Mouse (Mus musculus): ENCODE measurements at regions not wholly inside any gene's neighbourhood (a gene's known extent, or its start where the extent isn't known, plus 50 kb on each side); places are given as distances from the start of the nearest gene placed in this dataset.
A peak's percentile ranks its signal among the peaks of the same experiment; 100 is the strongest.
"Not testable (repeated sequence)": the region's sequence is repeated elsewhere in the genome, so short reads cannot be mapped to it uniquely, and the experiment has no call there.

- WGBS: 79% methylated on average over 5 of the region's 5 CpGs
- no peak overlapping the region for H3K4me3 ChIP-seq
- ATAC-seq (ENCODE audit: low FRiP score): no peak
- H3K27ac ChIP-seq: no peak overlapping the region
- H3K9me3 ChIP-seq: no peaks in the 10 kb centered on the region
- no peak overlapping the region for H3K9ac ChIP-seq
- no peaks in the 10 kb centered on the region for H3K27me3 ChIP-seq
- H3K4me2 ChIP-seq: no peak overlapping the region
- H3K36me3 ChIP-seq: no peaks in the 10 kb centered on the region
- no peaks in the 10 kb centered on the region for H3K4me1 ChIP-seq (replicated peaks)
These were observed 61.6 kb downstream of the Zxdb start for GRCm38 (mm10) chrX:94785983-94786382.

DNA sequence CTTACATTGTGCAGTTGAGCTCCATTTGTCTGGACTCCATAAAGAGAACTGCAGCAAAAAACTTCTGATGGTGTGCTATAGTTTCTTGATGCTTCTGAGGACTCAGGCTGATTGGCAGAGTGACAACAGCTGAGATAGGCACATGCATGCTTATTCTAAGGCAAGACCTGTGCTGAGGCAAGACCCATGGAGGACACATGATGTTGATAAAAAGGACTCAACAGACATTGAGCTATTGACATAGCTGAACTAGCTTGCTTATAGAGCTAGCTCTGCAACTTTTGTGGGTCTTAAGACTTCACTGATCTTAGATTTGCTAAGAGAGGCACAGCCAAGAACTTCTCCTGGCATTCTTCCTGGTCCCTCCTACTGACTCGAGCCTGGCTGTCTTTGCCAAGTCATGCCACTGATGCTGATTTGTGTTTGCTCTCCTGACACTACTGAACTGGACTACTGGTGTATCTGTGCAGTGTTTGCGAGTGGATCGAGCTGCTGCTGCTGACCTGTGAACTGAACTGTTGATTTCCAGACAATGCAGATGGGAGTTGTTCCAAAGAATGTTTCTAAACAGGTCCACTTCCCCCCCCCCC lies 64.1 kb downstream of the Zxdb start:
- Histone ChIP-seq H3K9ac (no peak overlapping the region), H3K4me3 (no peak overlapping the region), H3K27ac (no peak overlapping the region), H3K4me1 (replicated peaks) (no peaks in the 10 kb centered on the region), H3K4me2 (no peak overlapping the region), H3K27me3 (no peaks in the 10 kb centered on the region), H3K9me3 (no peaks in the 10 kb centered on the region), H3K36me3 (no peaks in the 10 kb centered on the region)
- no peak for ATAC-seq (ENCODE audit: low FRiP score)
- 88% methylated on average over 3 of the region's 3 CpGs for whole genome bisulfite sequencing

DNA sequence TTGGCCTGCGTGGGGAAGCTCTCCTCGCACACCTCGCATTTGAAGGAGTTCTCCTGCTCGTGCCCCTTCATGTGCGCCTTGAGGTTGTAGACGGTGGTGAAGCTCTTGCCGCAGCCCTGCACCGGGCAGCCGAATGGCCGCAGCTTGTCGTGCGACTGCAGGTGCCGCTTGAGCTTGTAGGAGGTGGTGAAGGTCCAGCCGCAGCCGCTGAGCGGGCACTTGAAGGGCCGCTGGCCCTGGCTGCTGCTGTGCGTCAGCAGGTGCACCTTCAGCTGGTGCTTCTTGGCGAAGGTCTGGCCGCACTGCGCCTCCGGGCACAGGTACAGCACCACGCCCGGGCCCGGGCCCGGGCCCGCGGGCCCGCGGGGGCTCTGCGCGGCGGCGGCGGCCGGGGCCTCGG lies 72.5 kb downstream of the Zxdb start:
- not testable (repeated sequence) for H3K4me2 ChIP-seq; H3K27ac ChIP-seq; H3K4me3 ChIP-seq; H3K9me3 ChIP-seq; H3K9ac ChIP-seq; H3K36me3 ChIP-seq; H3K27me3 ChIP-seq; H3K4me1 ChIP-seq (replicated peaks)
- WGBS: no CpG with 5 or more reads among the region's 37 CpGs
- peak; percentile 52 for ATAC-seq (ENCODE audit: low FRiP score)

DNA sequence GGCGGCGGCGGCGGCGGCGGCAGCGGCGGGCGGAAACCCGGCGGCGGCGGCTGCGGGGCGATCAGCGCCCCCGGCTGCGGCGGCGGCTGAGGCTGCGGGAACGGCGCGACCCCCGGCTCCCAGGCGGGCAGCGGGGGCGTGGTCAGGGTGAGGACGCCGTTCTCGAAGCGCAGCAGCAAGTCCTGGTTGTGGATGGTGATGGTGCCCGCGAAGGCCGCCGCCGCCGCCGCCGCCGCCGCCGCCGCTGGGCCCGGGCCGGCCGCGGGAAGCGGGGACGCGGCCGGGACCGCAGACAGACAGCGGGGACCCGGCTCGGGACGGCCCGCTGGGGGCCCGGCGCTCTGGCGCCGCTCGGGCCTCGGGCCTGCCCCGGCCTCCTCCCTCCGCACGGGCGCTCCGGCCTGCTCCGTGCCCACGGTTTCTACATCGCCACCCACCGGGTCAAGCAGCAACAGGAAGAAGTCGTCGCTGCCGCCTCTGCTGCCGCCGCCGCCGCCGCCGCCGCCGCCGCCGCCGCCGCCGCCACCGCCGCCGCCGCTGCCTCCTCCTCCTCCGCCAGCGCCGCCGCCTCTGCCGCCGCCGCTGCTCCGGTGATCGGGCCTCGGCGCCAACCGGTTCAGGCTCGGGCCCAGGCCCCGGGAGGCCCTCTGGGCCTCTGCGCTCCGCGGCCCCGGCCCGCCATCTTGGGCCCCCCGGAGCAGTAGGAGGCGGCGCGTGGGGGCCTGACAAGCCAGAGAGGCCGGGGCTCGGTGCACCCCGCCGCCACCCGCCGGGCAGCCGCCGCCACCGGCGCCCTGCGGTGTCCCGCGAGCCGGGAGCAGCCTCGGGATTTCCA lies 73.2 kb downstream of the Zxdb start:
- H3K27ac ChIP-seq; H3K9me3 ChIP-seq; H3K27me3 ChIP-seq; H3K4me3 ChIP-seq; H3K36me3 ChIP-seq; H3K9ac ChIP-seq; H3K4me2 ChIP-seq; H3K4me1 ChIP-seq (replicated peaks): not testable (repeated sequence)
- no CpG with 5 or more reads among the region's 131 CpGs for WGBS
- ATAC-seq (ENCODE audit: low FRiP score): peak; percentile 85

GRCm38 (mm10) chrX:94798183-94798619 lies 73.8 kb downstream of the Zxdb start:
- H3K36me3 ChIP-seq; H3K27me3 ChIP-seq; H3K4me3 ChIP-seq; H3K27ac ChIP-seq; H3K9me3 ChIP-seq; H3K4me1 ChIP-seq (replicated peaks); H3K9ac ChIP-seq; H3K4me2 ChIP-seq: not testable (repeated sequence)
- ATAC-seq (ENCODE audit: low FRiP score): peak; percentile 77
- no CpG with 5 or more reads among the region's 22 CpGs for WGBS

GRCm38 (mm10) chrX:94812760-94813159 lies 88.4 kb downstream of the Zxdb start:
- not testable (repeated sequence) for H3K36me3 ChIP-seq; H3K9me3 ChIP-seq; H3K4me1 ChIP-seq (replicated peaks); H3K4me3 ChIP-seq; ATAC-seq (ENCODE audit: low FRiP score); H3K9ac ChIP-seq; H3K4me2 ChIP-seq; H3K27me3 ChIP-seq; H3K27ac ChIP-seq
- WGBS: no CpG with 5 or more reads among the region's 3 CpGs

DNA sequence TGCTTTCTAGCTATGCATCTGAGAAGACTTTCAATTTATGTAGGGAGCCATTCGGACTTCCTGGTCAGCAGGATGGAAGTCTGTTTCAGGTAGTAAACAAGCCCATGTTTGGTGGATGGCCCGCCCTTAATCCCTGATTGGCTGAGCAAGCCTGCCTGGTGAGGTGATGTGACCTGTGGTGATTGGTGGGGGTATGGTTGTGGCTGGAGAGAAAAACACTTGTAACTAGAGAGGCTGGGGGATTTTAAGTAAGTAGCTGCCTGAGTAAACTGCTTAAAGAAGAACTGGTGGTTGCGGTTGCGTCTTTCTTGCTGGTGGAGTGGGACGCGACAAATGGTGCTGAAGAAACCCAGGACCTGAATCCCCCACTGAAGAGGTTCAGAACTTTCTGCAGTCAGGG lies 103.2 kb downstream of the Zxdb start:
- H3K4me2 ChIP-seq; H3K9me3 ChIP-seq; H3K27ac ChIP-seq; ATAC-seq (ENCODE audit: low FRiP score); H3K27me3 ChIP-seq; H3K4me1 ChIP-seq (replicated peaks); H3K4me3 ChIP-seq; H3K36me3 ChIP-seq; H3K9ac ChIP-seq: not testable (repeated sequence)
- WGBS: over 99% methylated on average over 6 of the region's 6 CpGs

GRCm38 (mm10) chrX:94844110-94844779 lies 119.9 kb downstream of the Zxdb start:
- not testable (repeated sequence) for H3K4me2 ChIP-seq; H3K27ac ChIP-seq; H3K9me3 ChIP-seq; H3K36me3 ChIP-seq; H3K9ac ChIP-seq; H3K4me1 ChIP-seq (replicated peaks); H3K4me3 ChIP-seq; H3K27me3 ChIP-seq
- ATAC-seq (ENCODE audit: low FRiP score): peak; percentile 66
- 36% methylated on average over 2 of the region's 2 CpGs for WGBS

DNA sequence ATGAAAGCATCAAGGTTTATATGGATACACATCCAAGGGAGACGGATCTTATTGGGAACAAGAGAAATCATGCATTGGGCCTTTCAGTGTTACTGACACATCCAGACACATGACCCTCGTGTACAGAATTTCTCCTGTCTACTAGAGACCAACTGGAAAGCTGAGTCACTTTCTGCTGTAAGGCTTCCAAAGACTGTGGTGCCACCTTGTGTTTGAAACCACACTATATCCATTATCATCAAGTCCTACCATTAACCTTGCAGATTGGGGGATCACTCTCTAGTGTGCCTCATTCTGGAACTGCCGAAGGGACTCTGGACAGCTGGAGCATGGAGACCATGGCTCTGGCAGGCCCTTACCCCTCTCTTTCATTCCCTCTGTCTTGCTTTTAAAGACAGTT lies 125.2 kb downstream of the Zxdb start:
- WGBS: 75% methylated on average over 1 of the region's 3 CpGs
- H3K9ac ChIP-seq; ATAC-seq (ENCODE audit: low FRiP score): not testable (repeated sequence)

DNA sequence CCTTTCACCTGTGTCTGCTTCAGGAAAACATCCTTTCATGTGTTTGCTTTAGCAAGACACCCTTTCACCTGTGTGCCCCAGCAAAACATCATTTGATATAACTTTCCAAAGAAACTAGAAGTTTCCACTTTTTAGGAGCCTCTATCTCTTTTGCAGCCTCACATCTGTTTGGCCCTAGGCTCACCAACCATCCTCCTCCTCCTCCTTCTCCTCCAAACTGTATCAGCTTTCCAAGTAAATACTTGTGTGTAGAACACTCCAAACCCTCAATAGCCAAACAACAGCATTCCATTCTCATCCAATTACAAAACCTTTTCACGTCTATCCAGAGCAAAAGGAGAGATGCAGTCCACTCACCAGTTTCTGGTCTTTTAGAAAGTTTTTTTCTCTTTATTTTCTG lies 133.1 kb downstream of the Zxdb start:
- Histone ChIP-seq H3K36me3 (no peaks in the 10 kb centered on the region), H3K9ac (no peak overlapping the region), H3K4me1 (replicated peaks) (no peaks in the 10 kb centered on the region), H3K27me3 (no peaks in the 10 kb centered on the region), H3K27ac (no peak overlapping the region), H3K4me2 (no peak overlapping the region), H3K9me3 (no peaks in the 10 kb centered on the region), H3K4me3 (no peak overlapping the region)
- ATAC-seq (ENCODE audit: low FRiP score): no peak
- WGBS: 83% methylated on average over 1 of the region's 1 CpGs

More for the DNA sequence above, 125.2 kb downstream of the Zxdb start:
- H3K9me3 ChIP-seq; H3K4me3 ChIP-seq; H3K4me1 ChIP-seq (replicated peaks); H3K36me3 ChIP-seq; H3K27ac ChIP-seq; H3K4me2 ChIP-seq; H3K27me3 ChIP-seq: not testable (repeated sequence)

GRCm38 (mm10) chrX:94857954-94858353 lies 133.6 kb downstream of the Zxdb start:
- Histone ChIP-seq H3K4me3 (no peak overlapping the region), H3K27me3 (no peaks in the 10 kb centered on the region), H3K9ac (no peak overlapping the region), H3K4me1 (replicated peaks) (no peaks in the 10 kb centered on the region), H3K36me3 (no peaks in the 10 kb centered on the region), H3K4me2 (no peak overlapping the region), H3K9me3 (no peaks in the 10 kb centered on the region), H3K27ac (no peak overlapping the region)
- WGBS: 81% methylated on average over 4 of the region's 4 CpGs
- ATAC-seq (ENCODE audit: low FRiP score): no peak

DNA sequence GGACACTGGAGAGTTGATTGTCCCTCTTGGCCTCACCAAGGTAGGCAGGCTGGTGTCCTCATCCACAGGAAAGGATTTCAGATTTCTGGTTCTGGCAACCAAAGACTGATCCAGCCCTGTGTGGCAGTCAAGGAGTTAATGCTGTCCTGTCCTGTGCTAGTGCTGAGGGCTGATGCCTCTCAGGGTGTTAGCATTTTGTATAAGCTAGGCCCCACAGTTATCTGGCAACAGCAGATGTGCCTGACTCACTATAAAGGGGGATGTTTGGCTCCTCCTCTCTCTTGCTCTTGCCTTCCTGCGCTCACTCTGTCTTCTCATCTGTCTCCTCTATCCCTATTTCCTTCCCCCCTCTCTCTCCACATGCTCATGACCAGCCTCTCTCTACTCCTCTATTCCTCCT lies 138.8 kb downstream of the Zxdb start:
- Histone ChIP-seq H3K27ac (no peak overlapping the region), H3K27me3 (no peaks in the 10 kb centered on the region), H3K4me3 (no peak overlapping the region), H3K4me2 (no peak overlapping the region), H3K9ac (no peak overlapping the region), H3K4me1 (replicated peaks) (no peaks in the 10 kb centered on the region), H3K9me3 (no peaks in the 10 kb centered on the region), H3K36me3 (no peaks in the 10 kb centered on the region)
- WGBS: 67% methylated on average over 1 of the region's 1 CpGs
- ATAC-seq (ENCODE audit: low FRiP score): no peak

Data from hindbrain, embryonic 13.5 days (tissue).